Comparison of ENCODE assay signal across 8 mouse cellular contexts in the genomic region with DNA sequence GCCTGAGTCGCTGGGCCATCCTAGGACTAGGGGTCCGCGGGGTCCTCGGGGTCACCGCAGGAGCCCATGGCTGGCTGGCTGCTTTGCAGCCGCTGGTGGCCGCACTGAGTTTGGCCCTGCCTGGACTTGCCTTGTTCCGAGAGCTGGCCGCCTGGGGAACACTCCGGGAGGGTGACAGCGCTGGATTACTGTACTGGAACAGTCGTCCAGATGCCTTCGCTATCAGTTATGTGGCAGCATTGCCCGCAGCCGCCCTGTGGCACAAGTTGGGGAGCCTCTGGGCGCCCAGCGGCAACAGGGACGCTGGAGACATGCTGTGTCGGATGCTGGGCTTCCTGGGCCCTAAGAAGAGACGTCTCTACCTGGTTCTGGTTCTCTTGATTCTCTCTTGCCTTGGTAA. TPM values are rescaled to one million over a fixed set of nuclear protein-coding genes. Genes with fewer than 3 reads are reported as not detected.
DNase-seq lines count a peak whose midpoint lies in the region; ATAC-seq and TF ChIP-seq lines count a peak whose summit lies in the region.

No protein-coding gene starts in this region.

- H3K36me3 ChIP-seq in heart, embryonic 13.5 days = no peaks in the 10 kb centered on the region
- no peaks in the 10 kb centered on the region for H3K36me3 ChIP-seq in liver, embryonic 11.5 days (ENCODE audit: control insufficient read depth, insufficient read depth, low read length)
- H3K36me3 ChIP-seq in small intestine, adult 2 months (ENCODE audit: control insufficient read depth, insufficient read depth, low read length) = peaks cover 42% of the 10 kb centered on the region

- peaks cover 17% of the 10 kb centered on the region for H3K4me1 ChIP-seq in heart, embryonic 13.5 days
- peaks cover 7% of the 10 kb centered on the region for H3K4me1 ChIP-seq in liver, embryonic 11.5 days (replicated peaks; ENCODE audit: control insufficient read depth, insufficient read depth, low read length)
- H3K4me1 ChIP-seq in small intestine, adult 2 months (ENCODE audit: control insufficient read depth, insufficient read depth, insufficient read length, low read length) = peaks cover 37% of the 10 kb centered on the region

- peak overlapping the region; percentile 67 for H3K4me3 ChIP-seq in layer of hippocampus, adult 2 months
- peak overlapping the region; percentile 60 for H3K4me3 ChIP-seq in heart, embryonic 13.5 days
- H3K4me3 ChIP-seq in liver, embryonic 11.5 days (ENCODE audit: low read depth, low read length) = peak overlapping the region; percentile 56
- H3K4me3 ChIP-seq in small intestine, adult 2 months (ENCODE audit: low read depth, low read length) = peak overlapping the region; percentile 78

- no peak for TF ChIP-seq CTCF in layer of hippocampus, adult 2 months (conservative IDR thresholded peaks at IDR 0.05)
- no peak for TF ChIP-seq CTCF in small intestine, adult 2 months (IDR thresholded peaks at IDR 0.05; ENCODE audit: extremely low read depth, insufficient read length, insufficient replicate concordance, low read depth, low read length)

- TF ChIP-seq POLR2A in small intestine, adult 2 months (IDR thresholded peaks at IDR 0.05; ENCODE audit: low read depth, low read length) = peak; percentile 46; the same call in 1 of the 2 replicates

- ATAC-seq in heart, embryonic 13.5 days (ENCODE audit: extremely low read depth, insufficient number of reproducible peaks, low FRiP score, low TSS enrichment) = no peak
- 0 out of 2 replicates have a peak, but pooled peaks have one; percentile 2 for ATAC-seq in liver, embryonic 11.5 days (replicated peaks; ENCODE audit: low FRiP score)

- H3K27me3 ChIP-seq in heart, embryonic 13.5 days (replicated peaks) = peaks cover 94% of the 10 kb centered on the region
- peaks cover 72% of the 10 kb centered on the region for H3K27me3 ChIP-seq in liver, embryonic 11.5 days (replicated peaks; ENCODE audit: control insufficient read depth, insufficient read depth, low read length)
- H3K27me3 ChIP-seq in small intestine, adult 2 months (ENCODE audit: control insufficient read depth, insufficient read depth, low read length) = no peaks in the 10 kb centered on the region

- peak overlapping the region; percentile 83 for H3K9ac ChIP-seq in heart, embryonic 13.5 days
- peak overlapping the region; percentile 57 for H3K9ac ChIP-seq in liver, embryonic 11.5 days (ENCODE audit: low read depth, low read length)

- peak overlapping the region; percentile 95 for H3K4me2 ChIP-seq in heart, embryonic 13.5 days
- peak overlapping the region; percentile 90 for H3K4me2 ChIP-seq in liver, embryonic 11.5 days

- H3K9me3 ChIP-seq in heart, embryonic 13.5 days = no peaks in the 10 kb centered on the region
- H3K9me3 ChIP-seq in liver, embryonic 11.5 days (ENCODE audit: control insufficient read depth, low read length) = no peaks in the 10 kb centered on the region

- WGBS in heart, embryonic 13.5 days = 3% methylated on average over 20 of the region's 20 CpGs
- WGBS in liver, embryonic 11.5 days = 5% methylated on average over 20 of the region's 20 CpGs
- 2% methylated on average over 20 of the region's 20 CpGs for WGBS in small intestine, adult 2 months

- peak overlapping the region; percentile 73 for H3K27ac ChIP-seq in layer of hippocampus, adult 2 months
- no peak overlapping the region for H3K27ac ChIP-seq in heart, embryonic 13.5 days (replicated peaks)
- no peak overlapping the region for H3K27ac ChIP-seq in liver, embryonic 11.5 days (ENCODE audit: low read depth, low read length)
- peak overlapping the region; percentile 97 for H3K27ac ChIP-seq in small intestine, adult 2 months (ENCODE audit: insufficient read depth, low read depth, low read length)

- no peak for DNase-seq in layer of hippocampus, adult 2 months (ENCODE audit: low spot score in 2 of 2)
- DNase-seq in layer of hippocampus, adult 8-10 months (ENCODE audit: low spot score in 2 of 2) = no peak
- DNase-seq in adrenal gland, postnatal 25 days = peak; percentile 55
- no peak for DNase-seq in liver, embryonic 11.5 days (ENCODE audit: low spot score)
- no peak for DNase-seq in embryo, embryonic 10 days (ENCODE audit: low spot score)
- no peak for DNase-seq in frontal cortex, postnatal 10 days (ENCODE audit: low spot score in 2 of 2)

RNA-seq across cellular contexts. Expression of gene Psmb9, which starts 0.4 kb away (rescaled TPM):
- 1 to 10 TPM; 2.1 to 3.6 TPM for total RNA-seq in layer of hippocampus, adult 2 months (2021)
- 1 to 10 TPM; 3.9 to 9.0 (median 5.8) TPM for total RNA-seq in layer of hippocampus, adult 8-10 months (2022)
- 7.0 and 14.5 TPM in 2 replicates for total RNA-seq in adrenal gland, postnatal 25 days (2021)
- polyA plus RNA-seq in heart, embryonic 13.5 days (2015; fragmentation: Nextera tagmentation; extraction: Ambion mirVana) = 1.7 and 2.1 TPM in 2 replicates
- polyA plus RNA-seq in liver, embryonic 11.5 days (2014; fragmentation: Nextera tagmentation; extraction: Ambion mirVana) = 2.3 and 4.0 TPM in 2 replicates
- polyA plus RNA-seq in small intestine, adult 2 months (2012; rRNA removed) = 112 and 204 TPM in 2 replicates

RNA-seq across cellular contexts. Expression of gene Tap1, which starts 0.7 kb away (rescaled TPM):
- 1 to 10 TPM; 3.3 to 3.4 TPM for total RNA-seq in layer of hippocampus, adult 2 months (2021)
- 10 to 100 TPM in 1 of 4 experiments, 1 to 10 TPM in 3; 2.5 to 10.6 (median 5.8) TPM for total RNA-seq in layer of hippocampus, adult 8-10 months (2022)
- 14.4 and 20.9 TPM in 2 replicates for total RNA-seq in adrenal gland, postnatal 25 days (2021)
- polyA plus RNA-seq in heart, embryonic 13.5 days (2015; fragmentation: Nextera tagmentation; extraction: Ambion mirVana) = 1.4 and 1.6 TPM in 2 replicates
- polyA plus RNA-seq in liver, embryonic 11.5 days (2014; fragmentation: Nextera tagmentation; extraction: Ambion mirVana) = 1.5 and 1.8 TPM in 2 replicates
- polyA plus RNA-seq in small intestine, adult 2 months (2012; rRNA removed) = 35.1 and 100 TPM in 2 replicates

RNA-seq across cellular contexts. Expression of gene Psmb8, which starts 9.5 kb away (rescaled TPM):
- 1 to 10 TPM; 2.7 TPM for total RNA-seq in layer of hippocampus, adult 2 months (2021)
- total RNA-seq in layer of hippocampus, adult 8-10 months (2022) = 10 to 100 TPM in 2 of 4 experiments, 1 to 10 TPM in 2; 3.8 to 18.8 (median 10.0) TPM
- 11.7 and 23.5 TPM in 2 replicates for total RNA-seq in adrenal gland, postnatal 25 days (2021)
- polyA plus RNA-seq in heart, embryonic 13.5 days (2015; fragmentation: Nextera tagmentation; extraction: Ambion mirVana) = 3.2 and 4.3 TPM in 2 replicates
- 8.4 and 10.3 TPM in 2 replicates for polyA plus RNA-seq in liver, embryonic 11.5 days (2014; fragmentation: Nextera tagmentation; extraction: Ambion mirVana)
- 135 and 293 TPM in 2 replicates for polyA plus RNA-seq in small intestine, adult 2 months (2012; rRNA removed)

RNA-seq across cellular contexts. Expression of gene Tap2, which starts 15.3 kb away (rescaled TPM):
- 1 to 10 TPM; 7.8 to 9.3 TPM for total RNA-seq in layer of hippocampus, adult 2 months (2021)
- total RNA-seq in layer of hippocampus, adult 8-10 months (2022) = 10 to 100 TPM; 12.3 to 18.1 (median 15.9) TPM
- 43.1 and 56.6 TPM in 2 replicates for total RNA-seq in adrenal gland, postnatal 25 days (2021)
- polyA plus RNA-seq in heart, embryonic 13.5 days (2015; fragmentation: Nextera tagmentation; extraction: Ambion mirVana) = 1.8 and 2.1 TPM in 2 replicates
- 6.6 and 7.4 TPM in 2 replicates for polyA plus RNA-seq in liver, embryonic 11.5 days (2014; fragmentation: Nextera tagmentation; extraction: Ambion mirVana)
- polyA plus RNA-seq in small intestine, adult 2 months (2012; rRNA removed) = 30.4 and 66.1 TPM in 2 replicates

RNA-seq across cellular contexts. Expression of gene H2-DMb1, which starts 35.1 kb away (rescaled TPM):
- 1 to 10 TPM; 1.8 to 2.5 TPM for total RNA-seq in layer of hippocampus, adult 2 months (2021)
- total RNA-seq in layer of hippocampus, adult 8-10 months (2022) = 1 to 10 TPM; 3.4 to 9.7 (median 6.0) TPM
- 2.4 and 3.0 TPM in 2 replicates for total RNA-seq in adrenal gland, postnatal 25 days (2021)
- 0.24 and 0.27 TPM in 2 replicates for polyA plus RNA-seq in heart, embryonic 13.5 days (2015; fragmentation: Nextera tagmentation; extraction: Ambion mirVana)
- polyA plus RNA-seq in liver, embryonic 11.5 days (2014; fragmentation: Nextera tagmentation; extraction: Ambion mirVana) = 0.19 and 0.43 TPM in 2 replicates
- polyA plus RNA-seq in small intestine, adult 2 months (2012; rRNA removed) = 39.0 and 281 TPM in 2 replicates

Comparison
In these comparisons a context has a peak if more than half of its experiments do, and no peak if none do; other contexts are left out.
1. H3K27ac ChIP-seq: peak in layer of hippocampus, adult 2 months (single experiment) and small intestine, adult 2 months (single experiment); none in heart, embryonic 13.5 days (single experiment) and liver, embryonic 11.5 days (single experiment).
2. Peak in every context shown above with its lines, with median percentiles within 50 percentile points of each other: H3K4me3 ChIP-seq.